Mouse (Mus musculus) neutrophil, adult 5-6 weeks (primary cell): ENCODE measurements around the gene Myl3. TPM values are rescaled to one million over a fixed set of nuclear protein-coding genes. Genes with fewer than 3 reads are reported as not detected.

Experiments
- ATAC-seq: fragments of 151-379, 151-347 bp; 2 replicates; pipeline ENCODE4 v1.8.0; 2017; ENCODE audit warnings: mild to moderate bottlenecking, moderate TSS enrichment; ENCODE audit not compliant: insufficient number of reproducible peaks, poor library complexity, low FRiP score, severe bottlenecking; ENCODE audit errors: extremely low read depth
- total RNA-seq: library from RNA; stranded (forward); fragments of 200-1000 nt; gene quantifications from 2 replicates; pipeline ENCODE4 v1.2.3, GENCODE M21; 2017

Myl3 gene
- total RNA-seq, result not detected in 2 replicates

DNA sequence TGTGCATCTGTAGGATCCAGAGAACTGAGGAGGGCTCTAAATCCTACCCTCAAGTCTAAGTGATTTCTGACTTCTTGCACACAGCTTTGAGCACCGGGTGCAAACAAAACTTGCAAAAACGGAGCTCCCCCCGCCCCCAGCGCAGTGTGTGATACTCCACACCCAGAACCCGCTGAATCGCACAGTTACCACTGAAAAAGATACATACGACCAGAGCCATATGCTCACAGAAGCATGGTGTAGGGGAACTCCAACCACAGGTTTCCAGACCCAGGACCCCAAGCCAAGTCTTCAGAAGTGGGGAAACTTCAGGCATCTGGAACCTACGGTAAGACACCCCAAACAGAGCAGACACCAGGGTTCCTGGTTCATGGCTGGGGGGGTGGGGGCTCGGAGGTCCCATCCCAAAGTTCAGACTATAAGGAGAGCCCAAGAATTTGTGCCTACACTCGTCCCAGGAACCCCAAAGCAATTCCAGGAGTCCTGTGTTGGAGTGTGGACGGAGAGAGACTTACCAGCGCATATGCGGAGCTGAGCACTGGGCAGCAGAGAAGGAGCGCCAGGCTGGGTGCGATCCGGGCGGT is at the start of gene Myl3:
TSS of gene Myl3 (plus strand) at position 151 of the 584 bp plus-strand sequence.
- ATAC-seq, result no peak

DNA sequence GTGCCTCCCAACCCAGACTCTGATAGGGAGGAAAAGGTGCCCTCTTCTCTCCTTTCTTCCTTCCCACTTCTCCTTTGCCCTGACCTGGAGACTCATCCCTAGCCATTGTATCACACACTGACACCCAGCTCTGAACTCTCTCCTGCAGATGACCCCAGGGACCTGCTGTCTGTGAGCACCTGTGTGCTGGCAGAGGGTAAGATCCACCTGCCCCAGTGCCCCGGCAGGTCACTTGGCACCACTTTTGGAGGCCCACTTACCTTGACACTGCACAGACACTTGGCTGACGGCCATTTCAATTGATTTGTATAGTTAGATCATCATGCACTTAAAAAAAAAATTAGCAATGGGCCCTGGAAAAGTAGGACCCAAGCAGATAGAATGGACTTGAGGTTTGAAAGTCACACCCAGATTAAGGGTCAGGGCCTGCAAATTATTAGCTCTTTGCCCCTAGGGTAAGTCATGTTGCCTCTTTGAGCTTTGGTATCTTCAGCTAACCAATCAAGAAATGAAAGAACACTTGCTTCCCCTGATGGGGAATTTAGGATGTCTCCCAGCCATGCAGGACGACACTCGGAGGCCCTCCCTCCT is 46.4 kb upstream of the Myl3 start:
- no peak for ATAC-seq

DNA sequence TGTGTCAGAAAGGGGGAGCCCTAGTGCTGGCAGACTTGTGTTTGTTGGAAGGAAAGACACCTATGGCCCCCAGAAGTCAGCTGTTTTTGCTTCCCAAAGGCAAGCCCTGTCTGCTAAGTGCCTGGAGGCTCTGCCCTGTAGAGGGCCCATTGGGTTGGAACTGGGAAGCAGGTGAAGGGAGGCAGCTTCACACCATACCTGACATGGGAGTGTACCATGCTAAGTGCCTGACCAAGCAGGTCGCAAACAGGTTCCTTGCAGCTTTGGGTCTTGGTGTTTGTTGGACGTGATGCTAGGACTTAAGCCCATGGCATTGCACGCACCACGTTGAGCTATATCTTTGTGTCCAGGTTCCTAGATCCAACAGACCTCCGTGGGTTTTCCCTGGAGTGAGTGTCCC is 45.2 kb upstream of the Myl3 start:
- ATAC-seq, result no peak

DNA sequence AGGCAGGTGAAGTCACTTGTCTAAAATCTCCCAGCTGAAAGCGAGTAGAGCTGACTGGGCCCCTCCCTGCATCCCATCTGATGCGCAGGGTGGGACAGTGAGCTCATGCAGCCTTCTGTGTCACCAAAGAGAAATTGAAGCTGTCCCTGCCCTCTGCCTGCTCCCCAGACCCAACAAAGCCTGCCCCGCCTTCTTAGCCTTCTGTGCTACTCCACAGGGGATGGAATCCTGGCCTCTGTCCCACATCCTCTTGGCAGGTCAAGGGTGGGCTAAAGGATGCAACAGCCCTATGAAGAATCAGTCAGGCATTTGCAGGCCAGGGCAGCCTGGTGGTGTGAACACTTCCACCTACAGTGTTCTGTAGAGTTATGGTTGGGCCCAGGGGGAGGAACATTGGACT is 44.2 kb upstream of the Myl3 start:
- ATAC-seq, result no peak

DNA sequence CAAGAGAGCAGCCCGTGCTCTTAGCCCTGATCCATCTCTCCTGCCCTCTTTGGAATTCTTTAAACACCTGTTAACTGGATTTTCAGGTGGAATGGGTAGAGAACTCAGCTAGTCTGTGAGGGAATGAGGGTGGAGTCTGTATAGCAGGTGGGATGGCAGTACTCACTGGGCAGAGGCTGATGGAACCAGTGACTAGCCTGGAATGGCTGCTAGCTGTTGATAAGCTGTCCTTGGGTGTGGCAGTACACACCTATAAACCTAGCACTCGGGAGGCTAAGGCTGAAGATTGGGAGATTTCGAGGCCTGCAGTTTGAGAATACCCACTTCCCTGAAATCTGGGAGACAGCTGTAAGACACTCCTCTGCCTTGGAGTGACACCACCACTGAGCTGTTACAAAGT is 42.1 kb upstream of the Myl3 start:
- no peak for ATAC-seq

DNA sequence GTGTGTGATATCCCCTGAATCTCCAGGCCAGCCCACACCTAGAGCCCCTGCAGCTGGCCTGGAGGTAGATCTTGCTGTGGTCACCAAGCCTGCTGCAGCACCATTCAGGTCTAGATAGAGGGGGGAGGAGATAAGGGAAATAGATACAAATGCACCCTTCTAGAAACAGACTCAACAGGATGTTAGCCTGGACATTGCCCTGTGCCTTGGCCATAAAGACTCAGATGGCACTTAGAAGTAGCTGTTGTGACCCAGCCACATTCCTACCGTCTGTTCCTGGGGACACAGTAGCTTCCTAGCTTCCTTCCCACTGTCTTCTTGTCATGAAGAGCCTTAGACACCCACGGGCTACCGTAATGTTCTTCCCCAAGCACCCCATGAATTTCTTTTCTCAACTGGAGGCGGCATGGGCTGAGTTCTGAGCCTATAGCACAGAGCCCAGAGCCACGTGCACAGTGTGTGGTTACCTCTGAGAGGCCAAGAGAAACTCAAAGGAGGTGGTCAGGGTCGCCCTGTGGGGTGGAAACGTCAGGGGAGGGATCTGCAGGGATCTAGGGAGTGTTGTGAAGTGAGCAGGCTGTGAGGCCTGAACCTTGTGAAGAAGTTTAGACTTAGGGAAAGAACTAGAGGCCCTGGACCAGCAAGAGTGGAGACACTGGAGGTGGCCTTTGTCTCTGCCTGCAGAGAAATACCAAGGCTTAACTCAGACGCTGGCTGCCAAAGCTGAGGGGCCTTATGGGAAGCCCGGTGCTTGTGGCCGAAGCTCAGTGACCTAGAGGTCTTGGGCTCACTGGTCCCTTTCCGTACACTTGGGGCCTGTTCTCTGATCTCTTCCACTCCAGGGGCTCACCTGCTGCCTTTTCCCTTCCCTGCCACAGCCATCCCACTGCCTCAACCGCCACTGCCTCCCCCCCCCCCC is 40.3 kb upstream of the Myl3 start:
- ATAC-seq, result no peak

DNA sequence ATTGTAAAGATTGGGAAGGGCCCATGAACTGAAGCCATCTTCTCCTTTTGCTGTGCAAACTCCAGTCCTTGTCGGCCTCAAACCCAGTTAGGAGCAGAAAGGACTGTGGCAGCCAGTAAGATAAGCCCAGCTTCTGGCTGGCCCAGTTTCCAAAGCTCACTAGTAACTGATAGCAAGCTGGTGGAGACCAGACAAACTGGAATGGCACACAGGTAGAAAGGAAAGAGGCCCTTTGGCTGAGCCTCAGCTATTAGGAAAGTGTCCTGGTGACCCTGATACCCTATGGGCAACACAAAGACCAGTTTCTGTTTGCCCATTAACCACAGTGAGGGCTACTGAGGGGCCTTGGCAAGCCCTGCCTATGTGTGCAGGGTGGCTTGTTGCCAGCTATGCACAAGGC is 38.8 kb upstream of the Myl3 start:
- ATAC-seq, result no peak

DNA sequence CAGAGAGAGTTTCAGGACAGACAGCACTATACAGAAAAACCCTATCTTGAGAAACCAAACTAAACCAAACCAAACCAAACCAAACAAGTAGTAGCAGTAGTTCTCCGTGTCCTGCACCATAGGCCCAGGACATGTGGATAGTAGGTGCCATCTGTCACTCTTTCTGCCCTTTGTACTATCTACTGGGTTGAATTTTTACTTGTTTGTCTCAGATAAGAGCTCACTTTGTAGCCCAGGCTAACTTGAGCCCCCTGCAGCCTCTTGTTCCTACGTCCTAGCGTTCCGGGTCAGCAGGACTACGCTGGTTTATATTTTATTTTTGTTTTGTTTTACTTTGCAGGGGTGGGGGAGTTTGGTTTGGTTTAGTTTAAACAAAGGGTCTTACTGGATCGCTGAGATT is 37.7 kb upstream of the Myl3 start:
- ATAC-seq, result no peak

DNA sequence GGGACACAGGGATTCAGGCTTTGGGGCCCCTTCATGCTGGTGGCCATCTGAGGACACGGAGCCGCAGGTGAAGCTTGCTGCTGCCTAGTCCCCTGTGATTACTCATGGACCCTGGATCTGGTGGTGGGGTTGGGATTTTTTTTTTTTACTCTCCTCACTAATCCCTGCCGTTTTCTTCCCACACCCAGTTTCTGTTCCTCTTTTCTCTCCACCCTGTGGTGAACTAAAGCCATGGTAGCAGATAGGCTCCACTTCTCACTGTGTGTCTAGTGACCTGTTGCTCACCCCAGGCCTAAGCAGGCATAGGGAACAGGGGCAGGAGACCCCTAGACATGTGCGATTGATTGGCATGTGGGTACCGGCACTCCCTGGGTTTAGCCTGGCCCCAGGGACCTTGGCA is 34.9 kb upstream of the Myl3 start:
- no peak for ATAC-seq

DNA sequence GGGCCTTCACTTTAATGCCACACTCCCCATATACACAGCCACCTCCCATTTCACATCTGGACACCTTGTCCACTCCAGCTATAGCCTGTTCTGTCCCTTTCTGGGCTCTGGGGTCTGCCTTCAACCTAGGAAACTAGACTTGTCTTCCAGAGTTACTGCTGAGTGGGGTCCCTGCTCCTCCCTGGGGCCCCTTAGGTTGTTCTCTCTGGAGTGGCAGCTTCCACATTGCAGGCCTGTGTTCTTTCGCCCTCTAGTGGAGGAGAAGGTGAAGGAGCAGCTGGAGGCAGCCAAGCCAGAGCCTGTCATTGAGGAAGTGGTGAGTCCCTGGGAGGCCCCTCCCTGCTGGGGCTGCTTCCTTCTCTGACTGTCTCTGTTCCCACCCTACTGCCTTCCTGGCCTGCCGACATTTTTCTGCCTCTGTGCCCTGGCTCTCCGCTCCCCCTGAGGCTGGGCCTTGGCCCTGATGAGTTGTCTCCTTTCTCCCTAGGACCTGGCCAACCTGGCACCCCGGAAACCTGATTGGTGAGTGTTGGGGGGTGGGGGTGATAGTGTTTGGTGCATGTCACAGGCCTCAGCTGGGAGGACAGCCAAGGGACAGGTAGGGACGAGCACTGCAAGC is 31.9 kb upstream of the Myl3 start:
- ATAC-seq, result peak; percentile 98

DNA sequence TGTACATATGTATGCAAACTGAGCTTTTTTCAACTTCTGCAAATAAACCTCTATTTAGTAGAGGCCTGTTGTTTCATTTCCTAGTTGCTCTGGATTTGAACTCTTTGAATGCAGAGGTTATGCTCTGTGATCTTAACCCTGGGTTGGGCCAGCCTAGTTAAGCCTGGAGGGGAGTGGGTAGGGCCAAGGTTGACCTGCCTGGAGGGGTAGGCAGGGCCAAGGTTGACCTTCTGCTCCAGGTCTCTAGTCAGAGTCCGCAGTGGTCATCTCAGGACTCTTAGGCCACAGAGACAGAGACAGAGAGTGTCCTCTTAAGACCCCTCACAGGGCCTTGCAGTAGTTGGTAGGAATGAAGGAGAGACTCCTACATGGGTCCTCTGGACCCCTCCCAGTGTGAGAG is 30.1 kb upstream of the Myl3 start:
- ATAC-seq, result no peak

DNA sequence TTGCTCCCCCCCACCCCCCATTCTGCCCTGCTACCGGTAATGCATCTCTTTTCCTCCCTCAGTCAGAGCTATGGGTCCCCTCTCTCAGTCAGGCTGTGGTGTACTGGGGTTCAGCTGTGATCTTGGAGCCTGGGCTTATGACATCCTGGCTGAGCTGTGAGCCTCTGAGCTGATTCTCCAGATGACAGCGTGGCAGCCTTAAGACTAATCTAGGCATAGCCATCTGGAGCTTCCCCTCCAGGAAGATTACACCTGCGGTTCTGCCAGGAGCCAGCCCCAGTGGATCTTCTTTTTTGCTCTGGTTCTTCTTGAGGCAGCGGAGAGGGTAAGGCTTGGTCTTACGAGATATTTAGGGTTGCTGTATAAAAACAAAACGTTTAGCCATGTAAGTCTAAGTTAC is 29.7 kb upstream of the Myl3 start:
- ATAC-seq, result no peak

DNA sequence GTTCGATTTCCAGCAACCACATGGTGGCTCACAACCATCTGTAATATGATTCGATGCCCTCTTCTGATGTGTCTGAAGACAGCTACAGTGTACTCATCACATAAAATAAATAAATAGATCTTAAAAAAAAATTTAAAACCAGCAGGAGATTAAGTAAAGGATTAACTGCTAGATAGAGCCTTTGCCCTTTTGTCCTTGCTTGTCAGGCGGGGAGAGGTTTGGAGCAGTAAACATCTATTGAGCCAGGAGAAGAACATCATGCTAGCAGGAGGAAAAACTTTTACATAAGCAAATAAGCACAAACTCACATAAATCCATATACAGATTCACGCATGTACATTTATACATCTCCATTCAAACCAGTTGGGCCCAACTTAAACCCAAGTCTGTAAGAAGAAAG is 29.1 kb upstream of the Myl3 start:
- ATAC-seq, result no peak

DNA sequence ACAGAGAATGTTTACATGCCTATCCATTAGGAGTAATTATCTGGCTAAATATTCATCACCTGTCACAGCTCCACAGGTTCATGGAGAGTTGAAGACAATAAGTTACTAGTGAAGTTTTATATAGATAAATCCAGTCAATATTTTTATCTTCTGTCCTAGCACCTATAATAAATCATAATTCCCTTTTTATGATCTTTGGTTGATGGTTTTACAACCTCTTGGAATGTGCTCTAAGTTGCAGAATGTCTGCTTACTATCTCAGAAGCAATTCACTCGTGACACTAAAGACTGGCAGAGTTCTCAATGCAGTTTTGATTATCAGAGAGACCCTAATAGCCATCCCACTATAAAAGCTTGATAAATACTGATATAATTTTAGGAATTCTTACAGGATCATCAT is 28.3 kb upstream of the Myl3 start:
- ATAC-seq, result no peak

DNA sequence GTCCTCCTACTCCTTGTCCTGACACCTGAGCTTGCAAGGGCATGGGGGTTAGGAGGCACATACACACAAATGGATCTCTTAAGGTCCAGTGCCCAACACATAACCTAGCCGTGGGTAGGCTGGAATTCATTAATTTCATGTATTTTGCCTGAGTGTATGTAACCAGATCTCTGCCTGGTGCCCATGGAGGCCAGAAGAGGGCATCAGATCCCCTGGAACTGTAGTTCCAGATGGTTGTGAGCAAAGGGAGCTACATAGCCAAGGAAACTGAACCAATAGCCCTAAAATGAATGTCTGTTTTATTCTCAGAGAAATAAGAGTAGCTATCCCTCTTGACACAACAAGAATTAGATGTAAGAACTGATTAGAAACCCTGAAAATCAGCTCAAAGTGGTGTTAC is 26.2 kb upstream of the Myl3 start:
- ATAC-seq, result no peak

DNA sequence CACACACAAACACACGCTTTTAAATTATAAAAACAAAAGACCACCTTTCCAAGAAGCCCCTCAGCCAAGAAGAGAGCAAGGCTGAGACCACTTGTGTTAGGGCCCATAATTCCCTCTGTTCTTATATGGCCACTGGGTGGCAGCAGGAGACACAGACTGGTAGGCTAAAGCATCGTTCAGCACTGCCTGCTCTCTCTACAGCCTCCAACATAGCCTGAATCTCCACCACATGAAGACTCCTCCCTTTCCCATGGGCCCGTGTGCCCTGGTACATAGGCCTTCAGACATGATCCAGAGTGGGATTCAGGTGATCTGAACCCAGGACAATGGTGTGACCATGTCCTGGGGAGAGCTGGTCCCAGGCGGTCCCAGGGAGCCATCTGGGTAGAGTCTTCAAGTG is 24.9 kb upstream of the Myl3 start:
- peak; percentile 54; the same call in 1 of the 2 replicates for ATAC-seq

DNA sequence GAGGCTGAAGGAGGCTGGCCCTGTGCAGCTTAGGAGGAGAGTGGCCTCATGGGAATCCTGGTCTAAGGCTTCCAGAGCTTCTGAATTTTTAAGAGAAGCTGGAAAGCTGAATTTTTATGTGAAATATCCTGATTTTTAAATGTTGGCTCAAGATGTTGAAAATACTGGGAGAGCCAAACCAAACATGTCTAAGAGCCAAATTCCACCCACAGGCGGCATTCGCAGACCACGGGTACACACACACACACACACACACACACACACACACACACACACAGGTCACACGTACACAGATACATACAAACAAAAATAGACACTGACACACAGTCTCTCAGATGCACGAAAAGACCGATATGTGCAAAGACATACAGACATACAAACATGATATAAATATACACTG is 23.6 kb upstream of the Myl3 start:
- ATAC-seq, result no peak

DNA sequence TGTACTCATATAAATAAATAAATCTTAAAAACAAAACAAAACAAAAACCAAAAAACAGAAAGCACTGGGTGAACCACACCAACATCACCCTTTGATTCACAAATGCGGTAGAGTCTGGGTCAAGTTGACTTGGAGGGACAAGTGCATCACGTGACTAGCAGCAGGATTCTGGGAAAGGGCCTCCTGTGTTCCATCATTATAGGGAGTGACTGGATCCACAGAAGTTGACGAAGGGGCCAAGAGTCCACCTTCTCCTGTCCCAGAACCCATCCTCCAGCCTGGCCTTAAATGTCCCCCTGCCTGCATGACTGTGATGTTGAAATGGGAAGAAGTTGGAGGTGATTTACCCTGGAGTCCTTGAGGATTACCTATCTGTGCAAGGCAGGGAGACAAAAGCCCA is 22.9 kb upstream of the Myl3 start:
- ATAC-seq, result no peak

DNA sequence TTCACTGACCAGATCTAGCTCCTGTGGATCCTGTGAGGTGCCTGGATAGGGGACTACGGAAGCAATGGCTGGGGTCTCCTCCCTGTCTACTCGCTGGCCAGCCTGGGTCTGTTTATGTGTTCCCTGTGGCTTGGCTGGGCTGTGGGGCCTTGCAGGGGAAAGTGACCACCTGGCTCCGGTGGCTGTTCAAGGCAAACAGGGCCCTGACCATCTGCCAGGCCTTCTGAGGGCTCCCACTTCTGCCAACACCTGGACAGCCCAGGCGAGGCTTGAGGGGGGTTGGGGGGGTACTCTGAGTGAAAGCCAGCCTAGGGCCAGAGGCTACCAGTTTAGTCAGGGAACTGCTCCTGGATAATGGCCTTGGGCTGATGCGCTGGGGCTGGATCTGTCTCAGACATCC is 21.7 kb upstream of the Myl3 start:
- ATAC-seq, result no peak

DNA sequence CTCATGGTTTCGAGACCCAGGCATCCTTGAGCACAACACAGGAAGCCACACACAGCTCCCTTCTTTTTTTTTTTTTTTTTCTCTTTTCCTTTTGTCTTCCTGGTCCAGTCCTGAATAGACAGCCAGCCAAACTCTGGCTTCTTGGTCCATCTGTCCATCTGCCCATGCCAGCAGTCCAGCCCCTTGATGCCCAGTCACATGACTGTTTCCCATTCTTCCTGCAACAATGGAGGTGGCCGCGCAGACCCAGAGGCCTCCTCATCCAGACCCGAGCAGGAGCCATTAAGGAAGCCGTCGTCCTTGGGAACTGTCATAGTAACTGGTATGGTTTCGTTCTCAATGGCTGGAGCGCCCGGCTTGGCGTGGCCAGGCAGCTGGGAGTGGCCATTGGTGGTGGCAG is 19.6 kb upstream of the Myl3 start:
- ATAC-seq, result no peak
